Mouse (Mus musculus): Measurements from ENCODE around the gene Gm5728. TPM values are rescaled to one million over a fixed set of nuclear protein-coding genes. Genes with fewer than 3 reads are reported as not detected.
"Not testable (repeated sequence)": the region's sequence is repeated elsewhere in the genome, so short reads cannot be mapped to it uniquely, and the experiment has no call there.

Gene Gm5728
- not detected for total RNA-seq (2021)

GRCm38 (mm10) chr7:20375310-20375709 lies at the start of gene Gm5728:
Gene Gm5728, minus strand, starts transcription at chr7:20375410.
- DNase-seq (ENCODE audit: extremely low spot score in 1 of 2, low spot score in 1 of 2) = not testable (repeated sequence)

GRCm38 (mm10) chr7:20417642-20418041 lies 42.4 kb upstream of the Gm5728 start, which contains the start of gene Vmn1r100:
Gene Vmn1r100, plus strand, starts transcription at chr7:20417942.
- DNase-seq (ENCODE audit: extremely low spot score in 1 of 2, low spot score in 1 of 2) = not testable (repeated sequence)

GRCm38 (mm10) chr7:20333965-20334364 lies 41.2 kb downstream of the Gm5728 start, which contains the start of gene Gm4133:
Gene Gm4133, minus strand, starts transcription at chr7:20334065.
- DNase-seq (ENCODE audit: extremely low spot score in 1 of 2, low spot score in 1 of 2) = not testable (repeated sequence)

Other genes with a start within 250 kb of the Gm5728 start
- gene Vmn1r93, start 236.3 kb downstream of the Gm5728 start, total RNA-seq (2021) = not detected
- not detected for gene Vmn1r94, start 207.0 kb downstream of the Gm5728 start, total RNA-seq (2021)
- not detected for gene Vmn1r95, start 181.7 kb downstream of the Gm5728 start, total RNA-seq (2021)
- not detected for gene Gm6164, start 169.8 kb downstream of the Gm5728 start, total RNA-seq (2021)
- gene Gm4498, start 141.6 kb downstream of the Gm5728 start, total RNA-seq (2021) = not detected
- gene Gm5890, start 112.6 kb downstream of the Gm5728 start, total RNA-seq (2021) = not detected
- not detected for gene Gm4133, start 41.3 kb downstream of the Gm5728 start, total RNA-seq (2021)
- not detected for gene Vmn1r100, start 42.5 kb upstream of the Gm5728 start, total RNA-seq (2021)
- not detected for gene Vmn1r101, start 67.2 kb upstream of the Gm5728 start, total RNA-seq (2021)
- not detected for gene Gm10670, start 99.5 kb upstream of the Gm5728 start, total RNA-seq (2021)
- not detected for gene Vmn1r103, start 135.1 kb upstream of the Gm5728 start, total RNA-seq (2021)
- gene Vmn1r104, start 158.4 kb upstream of the Gm5728 start, total RNA-seq (2021) = not detected
- not detected for gene Gm5726, start 170.3 kb upstream of the Gm5728 start, total RNA-seq (2021)
- not detected for gene Gm4141, start 200.8 kb upstream of the Gm5728 start, total RNA-seq (2021)
- gene Gm4513, start 223.6 kb upstream of the Gm5728 start, total RNA-seq (2021) = not detected